Mouse (Mus musculus): ENCODE results near the gene Adcy5.

The Adcy5 gene

GRCm38 (mm10) chr16:35272417-35272816 is 117.7 kb downstream of the Adcy5 start:
- ChIA-PET POLR2A (interaction anchor here in 3 of 4 experiments (0.7 to 1.4 kb wide), 3 partner anchors 30 to 370 kb away, joined by 3 to 5 read pairs (median 3); no protein-coding TSS in a partner anchor), CTCF (interaction anchor here in 3 of 4 experiments (0.7 to 3.0 kb wide), 8 partner anchors 90 to 445 kb away, joined by 3 to 17 read pairs (median 4); no protein-coding TSS in a partner anchor)

- POLR2A ChIA-PET = no interaction called here
- CTCF ChIA-PET = no interaction called here
Observed at GRCm38 (mm10) chr16:35278166-35278565, 123.5 kb downstream of the Adcy5 start.

- CTCF ChIA-PET = interaction anchor here in 2 of 4 experiments (0.6 to 1.3 kb wide), 2 partner anchors 11 to 384 kb away, joined by 3 to 4 read pairs; no protein-coding TSS in a partner anchor
- POLR2A ChIA-PET = no interaction called here
Observed at GRCm38 (mm10) chr16:35282456-35282855, 127.8 kb downstream of the Adcy5 start.

GRCm38 (mm10) chr16:35285821-35286220 is 131.1 kb downstream of the Adcy5 start:
- CTCF ChIA-PET = no interaction called here

GRCm38 (mm10) chr16:35287244-35287643 is 132.6 kb downstream of the Adcy5 start:
- CTCF ChIA-PET = no interaction called here
- POLR2A ChIA-PET = interaction anchor here in 2 of 4 experiments (0.6 to 1.2 kb wide), 3 partner anchors 29 to 139 kb away, joined by 3 read pairs; no protein-coding TSS in a partner anchor

More at GRCm38 (mm10) chr16:35285821-35286220, 131.1 kb downstream of the Adcy5 start:
- POLR2A ChIA-PET = interaction anchor here in 1 of 4 experiments (0.9 to 1.4 kb wide), 2 partner anchors 17 to 78 kb away, joined by 3 read pairs; partner anchors contain the start of gene Sec22a

DNA sequence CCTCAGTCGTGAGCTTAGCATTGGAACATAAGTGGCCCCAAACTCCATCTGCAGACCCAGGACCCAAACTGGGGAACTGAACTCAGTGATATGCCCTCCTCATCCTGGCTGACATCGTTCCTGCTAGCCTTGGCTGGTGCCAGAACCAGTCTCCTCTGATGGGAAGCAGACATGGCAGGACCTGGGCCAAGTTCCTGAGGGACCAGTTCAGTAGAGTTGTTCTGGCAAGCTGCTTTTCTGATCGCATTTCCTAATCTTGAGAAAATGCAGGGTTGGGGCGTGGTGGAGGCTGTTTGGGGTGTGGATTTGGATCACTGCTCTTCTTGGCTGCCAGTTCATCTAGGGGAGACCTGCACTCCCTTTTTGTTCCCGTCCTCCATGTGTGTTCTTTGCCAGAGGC is 143.1 kb downstream of the Adcy5 start:
- ChIA-PET POLR2A (interaction anchor here in 1 of 4 experiments (0.5 kb wide), 1 partner anchor 380 kb away, joined by 3 read pairs; no protein-coding TSS in a partner anchor), CTCF (interaction anchor here in 1 of 4 experiments (0.6 kb wide), 1 partner anchor 655 kb away, joined by 3 read pairs; no protein-coding TSS in a partner anchor)

DNA sequence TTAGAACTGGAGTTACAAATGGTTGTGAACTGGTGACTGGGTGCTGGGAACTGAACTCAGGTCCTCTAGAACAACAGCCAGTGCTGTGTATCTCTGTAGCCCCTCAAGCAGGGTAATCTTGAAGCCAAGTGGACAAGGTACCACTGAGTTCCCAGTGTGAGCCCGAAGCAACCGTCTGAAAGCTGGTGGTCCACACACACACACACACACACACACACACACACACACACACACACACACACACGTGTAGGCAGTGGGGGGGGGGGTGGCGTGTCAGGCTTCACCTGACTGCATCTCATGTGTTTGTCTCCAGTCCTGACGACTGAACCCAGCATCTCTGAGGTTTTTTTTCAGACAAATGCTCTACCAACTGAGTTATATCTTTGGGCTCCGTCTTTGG is 145.5 kb downstream of the Adcy5 start:
- POLR2A ChIA-PET = no interaction called here
- CTCF ChIA-PET = no interaction called here

DNA sequence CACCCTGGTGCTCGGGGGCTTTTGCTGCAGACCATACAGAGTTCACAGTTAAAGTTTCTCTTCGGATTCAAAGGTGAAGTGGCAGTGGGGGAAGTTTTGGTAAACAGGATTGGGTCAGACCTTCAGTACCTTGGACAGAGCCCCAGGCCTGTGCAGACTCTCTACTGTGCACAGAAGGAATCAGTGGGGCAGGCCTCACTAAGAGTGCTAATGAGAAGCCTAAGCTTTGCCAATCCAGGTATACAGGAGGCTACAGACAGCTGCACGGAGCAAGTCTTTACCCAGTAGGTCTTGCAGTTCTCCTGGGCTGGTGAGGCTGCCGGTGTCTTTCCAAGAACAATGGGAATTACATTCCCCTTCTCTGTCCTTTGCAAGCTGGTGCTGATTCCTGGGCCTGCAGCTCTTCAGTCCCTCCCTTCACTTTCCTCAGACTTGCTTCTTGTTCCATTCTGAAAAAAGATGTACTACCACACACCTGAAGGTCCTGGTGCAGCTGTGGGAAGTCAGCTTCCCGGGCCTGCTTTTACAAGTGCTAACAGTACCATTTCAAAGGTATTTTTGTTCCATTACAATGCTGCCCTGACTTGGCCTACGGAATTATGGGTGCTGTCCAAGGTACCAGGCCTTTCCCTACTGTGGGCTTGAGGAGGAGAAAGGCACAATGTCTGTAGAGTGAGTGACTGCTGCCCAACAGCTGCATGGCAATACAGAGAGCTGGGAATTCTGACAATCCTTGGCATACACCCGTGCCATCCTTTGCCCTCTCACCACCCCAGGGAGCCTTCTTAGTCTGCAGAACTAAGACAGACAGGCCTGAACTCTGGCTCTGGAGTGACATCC is 148.0 kb downstream of the Adcy5 start:
- ChIA-PET CTCF (interaction anchor here in 1 of 4 experiments (0.5 to 1.0 kb wide), 3 partner anchors 238 to 633 kb away, joined by 3 read pairs; no protein-coding TSS in a partner anchor), POLR2A (interaction anchor here in 2 of 4 experiments (0.9 to 1.5 kb wide), 7 partner anchors 17 to 283 kb away, joined by 3 to 6 read pairs (median 3); partner anchors contain the start of gene Sec22a (in 1 of the 2))

- ChIA-PET POLR2A (no interaction called here), CTCF (no interaction called here)
Observed at GRCm38 (mm10) chr16:35303721-35304120, 149.0 kb downstream of the Adcy5 start.

DNA sequence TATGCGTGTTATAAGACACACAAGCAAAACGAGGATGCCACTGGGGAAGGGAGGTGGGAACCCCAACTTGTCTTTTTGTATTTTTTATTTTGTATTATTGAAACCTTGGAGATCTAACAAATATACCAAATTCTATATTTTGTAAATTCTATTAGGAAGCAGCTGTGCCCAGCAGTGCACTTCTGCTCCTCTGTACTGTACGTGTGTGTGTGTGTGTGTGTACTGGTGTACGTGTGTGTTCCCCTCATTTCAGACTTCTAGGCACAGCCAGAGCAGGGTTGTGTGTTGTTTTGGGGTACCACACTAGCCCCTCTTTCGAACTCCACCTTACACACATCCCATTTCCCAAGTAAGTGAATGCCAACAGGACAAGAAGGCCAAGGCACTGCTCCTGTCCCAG is 149.7 kb downstream of the Adcy5 start:
- CTCF ChIA-PET = no interaction called here
- POLR2A ChIA-PET = no interaction called here

GRCm38 (mm10) chr16:35305226-35305625 is 150.5 kb downstream of the Adcy5 start:
- POLR2A ChIA-PET = no interaction called here
- CTCF ChIA-PET = no interaction called here

DNA sequence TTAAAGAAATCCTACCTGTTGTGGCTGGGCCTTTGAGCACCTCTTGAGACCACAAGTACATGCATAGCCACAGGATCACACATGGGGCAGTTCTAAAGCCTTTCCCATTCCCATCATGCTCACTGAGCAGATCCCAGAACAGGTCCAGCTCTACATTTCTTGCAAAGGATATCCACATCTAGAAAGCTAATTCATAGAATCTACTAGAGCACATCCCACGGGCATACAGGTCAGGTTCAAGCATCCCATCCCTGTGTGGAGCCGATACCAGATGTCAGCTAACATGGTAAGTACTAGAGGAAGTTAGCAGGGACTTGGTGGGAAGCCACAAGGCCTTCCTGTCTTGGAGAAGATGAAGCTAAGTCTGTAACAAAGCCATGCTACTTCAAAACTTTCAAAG is 152.0 kb downstream of the Adcy5 start:
- CTCF ChIA-PET = interaction anchor here in 1 of 4 experiments (1.2 kb wide), 1 partner anchor 36 kb away, joined by 3 read pairs; no protein-coding TSS in a partner anchor
- POLR2A ChIA-PET = interaction anchor here in 1 of 4 experiments (1.0 kb wide), 1 partner anchor 137 kb away, joined by 3 read pairs; no protein-coding TSS in a partner anchor

DNA sequence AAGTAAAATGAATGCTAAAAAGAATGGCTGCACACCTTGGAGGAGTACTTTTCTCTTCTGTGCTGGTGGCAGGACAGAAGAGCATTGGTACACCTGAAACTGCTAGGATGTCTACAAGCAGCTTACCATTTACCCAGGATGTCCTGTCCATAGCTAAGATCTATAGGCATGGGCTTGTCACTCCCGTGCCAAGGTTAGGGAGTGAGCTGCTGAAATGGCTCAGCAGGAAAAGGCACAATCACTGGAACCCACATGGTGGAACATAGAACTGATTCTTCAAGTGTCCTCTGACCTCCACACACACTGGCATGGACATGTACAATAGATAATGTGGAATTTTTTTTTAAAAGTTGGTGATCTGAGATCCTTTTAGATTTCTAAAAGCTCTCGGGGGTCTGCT is 152.7 kb downstream of the Adcy5 start:
- ChIA-PET POLR2A (interaction anchor here in 1 of 4 experiments (1.0 kb wide), 1 partner anchor 56 kb away, joined by 3 read pairs; the partner anchor contains the start of gene Sec22a), CTCF (interaction anchor here in 1 of 4 experiments (1.2 kb wide), 1 partner anchor 37 kb away, joined by 3 read pairs; no protein-coding TSS in a partner anchor)

GRCm38 (mm10) chr16:35308016-35308415 is 153.3 kb downstream of the Adcy5 start:
- ChIA-PET CTCF (interaction anchor here in 2 of 4 experiments (0.6 to 1.2 kb wide), 2 partner anchors 38 to 139 kb away, joined by 3 to 11 read pairs; no protein-coding TSS in a partner anchor), POLR2A (interaction anchor here in 2 of 4 experiments (0.8 to 1.0 kb wide), 2 partner anchors 56 to 152 kb away, joined by 3 to 5 read pairs; partner anchors contain the start of gene Sec22a (in 1 of the 2))

GRCm38 (mm10) chr16:35308486-35309143 is 153.9 kb downstream of the Adcy5 start:
- ChIA-PET POLR2A (interaction anchor here in 1 of 4 experiments (0.5 to 0.8 kb wide), 2 partner anchors 151 to 383 kb away, joined by 3 to 5 read pairs; no protein-coding TSS in a partner anchor), CTCF (interaction anchor here in 1 of 4 experiments (0.6 kb wide), 1 partner anchor 139 kb away, joined by 11 read pairs; no protein-coding TSS in a partner anchor)

DNA sequence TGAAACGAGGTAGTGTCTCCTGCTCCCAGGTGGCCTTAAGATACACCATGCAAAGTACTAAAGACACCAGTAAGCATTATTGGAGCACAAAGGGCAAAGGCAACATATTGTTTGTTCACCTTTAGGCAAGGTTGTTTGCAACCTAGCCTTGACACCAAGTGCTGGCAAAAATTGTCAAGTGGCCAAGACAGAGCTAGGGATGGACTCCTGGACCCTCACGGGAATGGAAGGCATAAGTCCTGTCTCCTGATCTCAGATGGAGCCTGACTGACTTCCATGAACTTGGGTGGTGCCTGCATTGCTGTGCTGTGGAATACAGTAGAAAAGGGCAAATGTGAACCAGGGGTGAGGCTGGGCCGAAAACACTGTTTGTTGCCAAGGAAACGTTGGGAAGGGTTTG is 155.0 kb downstream of the Adcy5 start:
- POLR2A ChIA-PET = interaction anchor here in 1 of 4 experiments (0.6 kb wide), 1 partner anchor 284 kb away, joined by 4 read pairs; no protein-coding TSS in a partner anchor
- CTCF ChIA-PET = no interaction called here

GRCm38 (mm10) chr16:35310551-35311110 is 156.0 kb downstream of the Adcy5 start:
- POLR2A ChIA-PET = no interaction called here
- CTCF ChIA-PET = no interaction called here

DNA sequence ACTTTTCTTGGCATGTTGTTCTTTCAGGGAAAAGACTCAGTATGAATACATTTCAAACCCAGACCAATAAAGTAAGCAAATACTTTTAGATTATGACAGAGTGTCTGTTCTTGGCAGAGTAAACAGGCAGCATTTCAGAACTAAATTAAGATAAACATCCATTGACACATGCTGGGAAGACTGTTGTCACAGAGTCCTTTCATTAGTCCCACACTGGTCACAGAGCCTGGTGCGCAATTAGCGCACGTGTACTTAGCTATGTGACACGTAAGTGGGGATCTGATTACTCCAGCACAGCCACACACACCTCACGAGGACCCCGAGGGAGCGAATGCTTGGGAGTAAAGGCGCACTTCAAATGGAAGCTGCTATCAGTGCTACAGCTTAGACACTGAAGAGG is 156.9 kb downstream of the Adcy5 start:
- ChIA-PET CTCF (interaction anchor here in 2 of 4 experiments (0.6 to 1.3 kb wide), 2 partner anchors 49 to 165 kb away, joined by 3 to 4 read pairs; no protein-coding TSS in a partner anchor), POLR2A (interaction anchor here in 1 of 4 experiments (0.9 to 1.1 kb wide), 2 partner anchors 12 to 186 kb away, joined by 3 read pairs; no protein-coding TSS in a partner anchor)

DNA sequence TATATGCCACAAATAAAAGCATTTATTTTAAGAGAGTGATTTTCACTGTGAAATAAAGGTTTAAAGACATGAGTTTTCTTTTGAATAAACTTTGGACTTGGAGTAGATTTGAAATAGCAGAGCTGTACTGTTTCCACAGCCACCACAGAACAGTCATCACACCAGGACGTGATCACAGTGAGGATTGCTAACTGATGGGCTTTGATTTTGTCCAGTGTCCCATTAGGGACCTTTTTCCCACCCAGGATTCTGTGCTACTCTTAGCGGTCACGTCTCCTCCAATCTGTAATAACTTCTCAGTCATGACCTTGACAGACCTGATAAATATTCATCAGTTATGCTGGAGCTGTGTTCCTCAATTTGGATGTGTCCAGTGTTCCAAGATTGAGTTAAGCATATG is 160.8 kb downstream of the Adcy5 start:
- CTCF ChIA-PET = no interaction called here
- POLR2A ChIA-PET = no interaction called here

All from embryonic stem cell, embryonic (primary cell).